Mouse (Mus musculus) adrenal gland, postnatal 10 days (tissue): Measurements from ENCODE around the gene St8sia6. TPM values are rescaled to one million over a fixed set of nuclear protein-coding genes. Genes with fewer than 3 reads are reported as not detected.
"Not testable (repeated sequence)": the region's sequence is repeated elsewhere in the genome, so short reads cannot be mapped to it uniquely, and the experiment has no call there.

Experiments used
- DNase-seq: peaks from one replicate; pipeline ENCODE4 v3.0.0; 2021; ENCODE audit warnings: mixed read lengths
- total RNA-seq, 2 experiments: library from RNA; stranded (reverse); gene quantifications; 2 replicates each; pipeline ENCODE4 v1.2.3; 2021

St8sia6 gene
- total RNA-seq, 2 experiments from 2014 or later, result 1.6 to 1.8 TPM

GRCm38 (mm10) chr2:13603636-13604035 lies 190.2 kb downstream of the St8sia6 start:
- not testable (repeated sequence) for DNase-seq

- DNase-seq, result no peak
These were observed 190.8 kb downstream of the St8sia6 start for GRCm38 (mm10) chr2:13603093-13603492.

Other genes starting within 250 kb of the St8sia6 start
- gene Trdmt1, start 249.4 kb downstream of the St8sia6 start, total RNA-seq, result 1 to 10 TPM; 5.7 to 9.6 TPM
- gene Vim, start 220.1 kb downstream of the St8sia6 start, total RNA-seq, result 100 to 1,000 TPM; 595 to 607 TPM